Mouse (Mus musculus): ENCODE data around the gene 6030408B16Rik.
A peak's percentile ranks its signal among the peaks of the same experiment; 100 is the strongest.

Gene 6030408B16Rik

DNA sequence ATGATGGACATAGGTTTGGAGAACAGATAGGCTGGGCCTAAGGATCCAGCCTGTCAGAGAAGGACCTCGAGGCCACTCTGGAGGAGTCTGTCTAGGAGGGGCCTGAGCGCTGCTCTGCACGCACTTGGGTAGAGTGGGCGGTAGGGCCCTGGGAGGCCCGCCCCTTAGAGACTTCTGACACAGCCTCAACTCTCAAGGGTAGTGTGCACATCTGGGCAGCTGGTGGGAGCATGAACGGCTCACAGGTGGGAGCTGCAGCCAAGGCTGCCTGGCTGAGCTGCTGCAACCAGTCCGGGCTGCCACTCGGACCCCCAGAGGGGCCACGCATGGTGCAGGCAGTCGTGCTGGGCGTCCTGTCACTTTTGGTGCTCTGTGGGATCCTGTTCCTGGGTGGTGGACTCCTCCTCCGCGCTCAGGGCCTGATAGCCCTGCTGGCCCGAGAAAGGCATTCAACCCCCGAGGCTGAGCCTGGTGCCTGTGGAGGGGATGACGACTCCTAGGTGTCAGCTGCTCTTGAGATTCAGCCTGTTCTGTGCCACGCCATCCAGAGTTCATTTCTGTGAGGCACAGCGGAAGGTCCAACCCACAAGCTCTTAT is at the start of gene 6030408B16Rik:
TSS of gene 6030408B16Rik (plus strand) at position 188 of the 597 bp plus-strand sequence.
- no peak for DNase-seq (ENCODE audit: low spot score)

DNA sequence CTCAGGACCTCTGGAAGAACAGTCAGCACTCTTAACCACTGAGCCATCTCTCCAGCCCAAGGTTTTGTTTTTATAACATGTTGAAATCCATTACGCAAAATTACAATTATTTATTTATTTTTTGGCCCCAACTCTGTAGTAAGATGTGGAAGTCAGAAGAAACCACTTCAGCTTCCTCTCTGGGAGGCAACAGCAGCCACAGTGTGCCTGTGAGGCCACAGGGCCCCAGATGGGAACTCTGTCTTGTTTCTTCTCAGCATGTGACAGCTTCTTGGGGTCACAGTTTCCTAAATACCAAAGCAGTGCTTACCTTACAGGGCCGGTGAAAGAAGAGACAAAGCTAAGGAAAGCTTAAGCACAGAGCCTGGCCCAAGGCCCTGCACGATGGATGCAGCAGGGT is 49.0 kb upstream of the 6030408B16Rik start:
- no peak for DNase-seq (ENCODE audit: low spot score)

DNA sequence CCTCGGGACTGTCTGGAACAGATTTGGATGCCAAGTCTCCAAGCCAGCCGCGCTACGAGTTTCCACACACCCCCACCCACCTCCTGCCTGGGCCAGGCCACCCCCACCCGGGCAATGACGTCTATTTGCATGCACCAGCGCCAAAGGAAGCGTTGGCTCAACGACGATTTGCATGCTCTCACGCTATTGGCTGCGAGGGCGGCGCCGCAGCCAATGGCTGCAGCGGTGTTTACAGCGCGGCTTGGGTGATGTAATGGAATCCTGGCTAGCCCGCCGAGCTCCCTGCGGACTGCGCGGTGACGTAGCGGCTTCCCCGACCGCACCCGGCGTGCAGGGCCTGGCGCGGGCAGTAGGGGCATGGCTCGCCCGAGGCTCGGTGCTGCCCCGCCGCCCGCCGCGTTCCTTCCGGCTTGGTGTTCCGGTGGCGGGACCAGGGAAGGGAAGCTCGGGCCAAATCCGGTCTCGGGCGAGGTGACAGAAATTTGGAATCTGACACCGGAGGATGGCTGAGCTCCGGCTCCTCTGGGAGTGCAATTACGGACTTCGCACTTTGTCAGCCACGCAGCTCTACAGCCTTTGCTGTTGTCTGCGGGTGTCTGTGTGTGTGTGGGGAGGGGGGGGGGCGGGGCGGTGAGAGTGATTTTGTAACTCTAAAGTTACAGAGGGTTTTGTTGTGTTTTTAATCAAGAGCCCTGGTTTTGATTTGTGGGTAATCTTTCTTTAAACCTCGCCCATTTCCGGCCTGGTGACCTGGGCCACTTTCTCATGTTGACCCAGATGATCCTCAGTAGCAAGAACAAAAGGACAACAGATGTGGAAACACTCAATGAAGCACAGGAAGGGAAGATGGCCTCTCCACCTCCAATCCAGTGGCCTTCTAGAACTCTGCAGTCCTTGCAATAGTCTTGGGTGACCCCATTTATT is 46.5 kb upstream of the 6030408B16Rik start:
- DNase-seq (ENCODE audit: low spot score) = peak; percentile 98

DNA sequence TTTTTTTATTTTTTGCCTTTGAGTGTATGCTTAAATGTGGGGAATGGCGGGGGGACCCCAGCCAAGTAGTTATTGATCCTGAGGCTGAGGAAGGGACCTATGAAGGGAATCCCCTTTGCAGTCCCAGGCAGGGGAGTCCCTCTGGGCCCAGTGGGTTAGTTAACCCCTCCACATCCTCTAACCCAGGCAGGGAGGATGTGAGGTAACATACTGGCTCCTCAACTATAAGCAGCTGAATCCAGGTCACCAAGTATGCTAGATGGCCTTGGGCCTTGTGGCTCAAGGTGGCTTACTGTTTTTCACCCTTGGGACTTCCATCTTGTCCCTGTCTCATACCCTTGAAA is 45.9 kb upstream of the 6030408B16Rik start:
- DNase-seq (ENCODE audit: low spot score) = no peak

DNA sequence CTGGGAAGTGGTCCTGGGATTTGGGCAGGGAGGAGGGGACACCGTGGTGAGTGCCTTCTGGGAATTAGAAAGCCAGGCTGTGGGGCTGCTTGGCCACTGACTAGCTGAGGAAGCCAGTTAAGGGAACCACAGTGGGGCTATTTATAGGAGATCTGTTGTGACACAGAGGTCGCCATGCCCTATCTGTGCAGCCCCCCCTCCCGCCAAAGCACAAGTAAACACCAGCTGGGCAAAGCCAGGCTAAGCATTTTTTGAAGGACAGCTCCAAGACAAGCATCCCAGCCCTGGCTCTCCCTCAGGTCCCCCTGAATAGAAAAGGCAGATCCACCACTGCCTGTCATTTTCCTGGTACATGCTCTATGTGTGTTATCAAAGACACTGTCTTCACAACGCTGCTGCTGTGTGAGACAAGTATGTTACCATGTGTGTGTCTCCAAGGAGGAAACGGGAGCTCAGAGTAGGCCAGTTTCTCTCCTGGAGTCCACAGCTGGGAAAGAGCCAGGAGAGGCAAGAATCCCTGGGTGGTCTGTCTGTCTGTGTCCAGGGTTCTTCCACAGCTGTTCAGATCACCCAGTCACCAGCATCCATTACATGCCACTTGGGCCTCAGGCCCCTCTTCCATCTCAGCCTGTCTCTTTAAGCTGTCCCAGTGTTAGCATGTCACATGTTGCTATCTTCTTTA is 44.8 kb upstream of the 6030408B16Rik start:
- no peak for DNase-seq (ENCODE audit: low spot score)

DNA sequence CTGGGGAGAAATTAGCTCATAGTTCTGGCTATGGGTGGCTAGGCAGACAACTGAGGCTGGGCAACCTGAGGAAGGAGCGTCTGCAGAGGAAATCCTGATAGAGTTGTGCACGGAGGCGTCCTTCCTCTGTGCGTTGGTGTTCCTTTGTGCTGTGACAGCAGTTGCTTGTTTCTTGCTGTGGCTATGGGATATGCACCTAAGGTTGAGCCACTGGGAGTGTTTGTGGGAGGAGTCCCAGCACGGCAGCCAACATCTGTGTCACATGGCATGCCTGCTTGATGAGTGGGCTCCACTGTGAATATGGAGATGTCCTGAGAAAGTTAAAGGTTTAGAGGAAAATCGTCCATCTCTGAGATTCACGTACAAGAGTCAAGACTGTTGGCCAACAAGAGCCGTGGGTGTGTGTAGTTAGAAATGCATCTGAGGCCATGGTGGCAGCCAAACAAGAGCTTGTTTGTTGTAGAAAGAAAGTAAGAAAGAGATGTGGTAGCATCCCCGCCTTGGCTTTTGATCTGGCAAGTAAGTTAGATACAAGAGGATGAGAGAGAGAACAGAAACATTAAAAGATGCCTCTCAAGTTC is 42.7 kb upstream of the 6030408B16Rik start:
- no peak for DNase-seq (ENCODE audit: low spot score)

DNA sequence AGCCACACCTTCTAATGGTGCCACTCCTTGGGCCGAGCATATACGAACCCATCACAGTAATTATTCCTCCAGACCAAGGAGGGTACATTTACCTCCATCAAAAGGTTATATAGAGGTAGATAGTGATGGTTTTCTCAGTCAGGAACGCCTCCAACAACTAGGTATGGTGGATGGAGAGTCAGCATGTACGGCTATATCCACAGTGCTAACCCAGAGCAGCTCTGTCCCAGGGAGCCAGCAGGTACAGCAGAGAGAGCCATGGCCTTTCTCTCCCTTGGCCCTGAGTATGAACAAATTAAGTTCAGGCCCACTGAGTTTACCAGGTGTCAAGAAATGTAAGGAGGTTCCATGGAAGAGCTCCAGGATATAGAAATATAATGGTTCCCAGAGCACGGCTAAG is 41.1 kb upstream of the 6030408B16Rik start:
- DNase-seq (ENCODE audit: low spot score) = no peak

DNA sequence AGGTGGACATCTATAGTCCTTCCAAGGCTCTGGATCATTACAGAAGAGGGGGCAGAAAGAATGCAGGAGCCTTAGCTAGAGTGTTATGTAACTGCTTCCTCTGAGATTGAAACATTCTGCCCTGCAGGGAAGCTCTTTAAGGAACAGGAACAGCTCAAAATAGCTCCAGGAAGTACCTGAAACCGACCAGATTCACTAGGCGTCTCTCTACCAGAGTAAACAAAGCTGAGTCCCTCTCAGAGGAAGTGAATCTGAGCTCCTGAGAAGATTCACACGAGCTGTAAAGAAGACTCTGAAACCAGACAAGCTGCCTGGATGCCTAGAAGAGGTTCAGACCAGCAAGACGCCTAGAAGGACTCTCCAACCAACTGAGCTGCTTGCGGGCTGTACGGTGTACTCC is 40.4 kb upstream of the 6030408B16Rik start:
- no peak for DNase-seq (ENCODE audit: low spot score)

DNA sequence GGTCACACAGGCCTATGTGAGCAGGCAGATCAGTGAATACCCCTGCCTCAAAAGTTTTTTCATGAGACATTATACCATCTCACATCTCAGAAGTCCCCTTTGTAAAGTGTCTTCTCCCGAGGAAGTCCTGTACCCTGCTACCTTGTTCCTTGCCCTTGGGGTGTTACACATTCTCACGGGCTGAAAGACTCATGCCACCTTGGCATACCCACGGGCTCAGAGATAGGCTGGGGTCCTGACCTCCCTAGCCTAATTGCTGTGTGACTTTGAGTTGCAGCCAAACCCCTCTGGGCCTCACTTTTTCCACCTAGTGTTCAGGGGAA is 39.5 kb upstream of the 6030408B16Rik start:
- DNase-seq (ENCODE audit: low spot score) = no peak

DNA sequence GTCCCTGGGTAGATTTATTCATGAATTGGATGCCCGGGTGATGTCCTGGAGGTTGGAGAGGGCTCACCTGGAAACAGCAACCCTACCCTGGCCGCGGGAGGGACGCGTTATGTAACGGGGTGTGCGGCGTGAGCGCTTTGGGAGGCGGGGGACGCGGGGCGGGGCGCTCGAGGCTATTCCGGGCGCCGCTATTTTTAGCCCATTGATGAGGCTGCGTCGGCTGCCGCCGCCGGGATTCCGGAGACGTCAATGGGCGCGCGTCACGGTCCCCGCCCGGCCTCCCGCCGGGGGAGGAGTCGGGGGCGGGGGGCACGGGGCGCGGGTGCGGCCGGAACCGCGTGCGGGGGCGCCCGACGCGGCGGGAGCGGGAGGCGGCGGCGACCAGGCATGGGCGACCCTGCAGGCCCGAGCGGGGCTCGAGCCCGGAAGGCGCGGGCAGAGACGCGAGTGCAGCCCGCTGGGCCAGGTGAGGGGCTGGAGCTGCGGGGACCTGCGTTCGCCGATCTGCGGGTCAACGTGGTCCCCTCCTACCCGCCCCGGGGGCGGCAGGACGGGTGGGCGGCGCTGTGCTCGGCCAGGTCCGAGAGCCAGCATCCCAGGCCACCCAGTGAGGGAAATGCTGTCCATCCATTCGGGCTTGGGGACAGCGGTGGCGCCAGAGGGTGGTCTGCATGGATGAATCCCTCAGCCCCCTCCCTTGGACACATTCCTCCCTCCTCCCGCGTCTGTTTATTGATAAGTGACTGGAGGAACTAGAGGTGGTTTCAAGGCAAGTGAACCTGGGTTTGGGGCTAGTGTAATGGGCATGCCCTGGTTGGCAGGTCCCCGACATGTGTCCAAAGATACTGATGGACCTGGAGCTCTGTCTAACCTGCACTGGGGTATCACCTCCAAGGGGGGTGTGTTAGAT is 38.9 kb upstream of the 6030408B16Rik start, which contains the start of gene Nr4a1:
TSS of gene Nr4a1 (plus strand) at position 384 of the 910 bp plus-strand sequence.
- DNase-seq (ENCODE audit: low spot score) = peak; percentile 90

DNA sequence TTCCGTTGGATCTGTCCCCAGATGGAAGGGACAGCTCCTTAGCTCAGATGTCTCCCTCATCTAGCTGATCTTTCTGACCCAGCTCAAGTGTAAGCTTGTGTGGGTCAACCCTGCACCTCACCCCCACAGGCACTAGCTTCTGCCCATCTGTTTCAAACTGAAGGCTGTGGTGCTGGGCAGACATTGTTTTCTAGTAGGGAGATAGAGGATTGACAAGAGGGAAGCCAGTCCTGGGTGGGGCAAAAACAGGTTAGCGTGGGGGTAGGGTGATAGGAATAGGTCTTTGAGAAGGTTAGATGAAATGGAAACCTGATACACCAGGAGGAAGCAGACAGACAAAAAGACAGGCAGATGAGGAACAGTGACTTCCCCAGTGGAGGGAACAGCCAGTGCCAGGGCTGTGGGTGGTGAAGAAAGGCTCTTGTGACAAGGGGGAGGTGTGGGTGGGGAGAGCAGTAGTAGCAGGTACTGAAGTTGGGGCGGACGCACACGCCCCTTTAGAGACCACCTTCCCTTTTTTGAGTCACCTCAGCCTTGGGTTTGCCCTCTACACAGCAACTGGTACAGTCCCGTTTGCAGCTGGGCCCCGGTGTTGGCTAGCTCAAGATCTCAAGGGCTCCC is 37.1 kb upstream of the 6030408B16Rik start:
- peak; percentile 37 for DNase-seq (ENCODE audit: low spot score)

DNA sequence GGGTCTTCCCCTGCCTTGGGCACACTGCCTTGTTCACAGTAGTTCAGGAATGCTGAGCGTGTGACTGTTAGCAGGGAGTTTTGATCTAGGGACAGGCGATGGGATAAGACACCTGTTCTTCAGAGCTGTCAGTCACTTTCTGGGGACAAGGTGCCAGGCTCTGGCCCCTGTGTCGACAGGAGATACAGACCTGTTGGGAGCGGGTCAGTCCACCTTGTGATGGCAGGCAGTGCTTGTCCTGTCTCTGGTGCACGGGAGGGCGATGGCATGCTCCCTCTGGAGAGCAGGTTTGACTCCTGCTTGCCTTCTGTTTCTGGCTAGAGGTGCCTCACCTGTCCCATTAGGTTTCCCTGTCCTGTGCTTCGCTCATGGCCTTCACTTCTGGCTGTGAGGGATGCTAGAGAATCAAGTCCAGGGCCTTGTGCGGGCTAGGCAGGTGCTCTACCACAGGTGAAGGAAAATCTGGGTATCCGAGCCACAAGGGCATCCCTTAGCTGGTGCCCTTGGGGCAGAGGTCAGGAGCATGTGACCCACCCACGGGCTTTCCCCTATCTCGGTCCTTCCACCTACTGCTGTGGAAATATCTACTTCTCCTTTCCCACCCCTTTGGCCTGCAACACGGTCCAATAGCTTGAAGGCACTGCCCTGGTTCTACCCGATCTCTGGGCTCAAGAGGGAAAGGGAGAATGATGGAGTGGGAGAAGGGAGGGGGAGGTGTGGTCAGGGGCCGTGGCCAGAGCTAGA is 36.4 kb upstream of the 6030408B16Rik start:
- DNase-seq (ENCODE audit: low spot score) = peak; percentile 38

DNA sequence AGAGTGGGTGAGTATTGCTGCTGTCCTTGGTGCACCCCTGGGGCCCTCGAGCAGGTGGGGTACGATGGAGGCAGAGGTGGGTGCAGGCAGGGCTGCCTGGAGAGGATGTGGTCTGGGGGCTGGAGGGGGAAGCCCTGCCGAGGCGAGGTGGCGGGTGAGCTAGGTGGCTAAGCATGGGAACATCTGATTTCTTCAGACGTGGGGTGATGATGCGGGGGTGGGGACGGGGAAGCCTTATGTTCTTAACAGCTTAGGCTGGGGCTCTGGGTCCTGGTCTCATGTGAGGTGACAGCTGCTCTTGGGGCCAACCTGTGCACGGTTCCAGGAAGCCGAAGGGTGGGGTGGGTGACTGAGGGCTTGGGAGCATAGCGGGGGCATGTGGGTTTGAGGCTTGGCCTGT is 34.6 kb upstream of the 6030408B16Rik start:
- no peak for DNase-seq (ENCODE audit: low spot score)

DNA sequence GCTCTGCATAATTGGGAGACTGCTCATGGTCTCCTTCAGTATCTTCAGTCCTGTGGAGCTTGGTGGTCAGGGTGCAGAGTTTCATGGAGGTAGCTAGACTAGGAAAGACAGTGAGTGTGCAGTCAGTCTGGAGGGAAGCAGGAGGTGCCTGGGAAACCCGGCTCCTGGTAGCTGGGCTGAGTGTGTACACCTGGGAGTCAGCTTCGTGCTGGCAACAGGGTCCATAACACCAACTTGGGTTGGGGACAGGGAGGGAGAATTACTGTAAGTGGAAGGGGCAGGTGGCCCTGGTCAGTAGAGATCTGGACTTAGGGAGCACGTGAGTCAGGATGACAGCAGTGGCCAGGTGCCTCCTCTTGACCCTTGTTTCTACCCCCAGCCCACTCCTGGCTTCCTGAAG is 33.1 kb upstream of the 6030408B16Rik start:
- no peak for DNase-seq (ENCODE audit: low spot score)

DNA sequence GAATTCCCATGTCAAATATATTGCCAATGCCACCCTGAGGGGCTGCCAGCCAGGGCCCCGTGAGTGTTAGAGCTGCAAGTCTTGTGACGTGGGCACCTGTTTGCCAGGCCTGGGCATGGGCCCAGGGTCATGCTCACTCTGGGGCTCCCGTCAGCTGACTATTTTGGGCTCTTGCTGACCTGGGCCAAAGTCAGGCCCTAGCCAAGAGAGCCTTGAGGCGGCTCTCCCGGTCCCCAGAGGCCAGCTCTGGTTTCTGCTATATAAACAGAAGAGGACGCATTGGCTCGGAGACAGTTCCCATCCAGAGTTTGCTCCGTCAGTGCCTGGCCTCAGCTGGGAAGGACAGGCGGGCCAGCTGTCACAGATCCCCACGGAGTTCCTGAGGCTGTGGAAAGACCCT is 32.6 kb upstream of the 6030408B16Rik start:
- DNase-seq (ENCODE audit: low spot score) = peak; percentile 70

DNA sequence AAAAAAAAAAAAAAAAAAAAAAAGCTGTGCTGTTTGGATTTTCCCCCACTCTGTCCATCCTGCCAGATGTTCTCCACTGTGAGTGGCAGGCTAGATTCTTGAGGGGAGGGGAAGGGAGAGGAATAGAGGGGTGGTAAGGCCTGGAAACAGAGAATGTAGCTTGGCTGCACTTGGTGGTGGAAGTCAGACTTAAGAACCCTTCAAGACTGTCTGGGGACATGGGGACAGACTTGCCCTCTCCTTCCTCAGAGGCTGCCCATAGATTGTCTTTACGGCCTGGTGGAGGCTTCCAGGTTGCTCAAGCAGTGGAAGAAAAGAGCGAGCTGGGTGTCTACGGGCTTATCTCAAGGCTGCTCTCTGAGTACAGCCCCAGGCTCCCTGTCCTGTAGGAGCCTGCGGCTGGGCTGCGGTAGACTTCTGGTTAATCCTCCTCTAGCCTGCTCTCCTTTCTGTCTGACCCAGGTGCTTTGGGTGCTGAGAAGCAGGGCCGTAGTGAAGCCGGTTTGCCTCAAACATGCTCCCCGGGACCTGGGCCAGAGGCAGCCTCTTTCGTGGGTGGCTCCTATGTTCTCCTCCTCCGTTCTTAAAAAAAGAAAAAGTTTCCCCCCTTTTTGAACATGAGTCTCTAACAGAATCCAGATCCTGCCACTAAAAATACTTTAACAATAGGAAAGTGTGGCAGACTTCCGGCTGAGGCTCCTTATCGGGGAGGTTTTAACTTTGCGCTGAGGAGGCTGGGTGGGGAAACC is 32.0 kb upstream of the 6030408B16Rik start:
- DNase-seq (ENCODE audit: low spot score) = no peak

DNA sequence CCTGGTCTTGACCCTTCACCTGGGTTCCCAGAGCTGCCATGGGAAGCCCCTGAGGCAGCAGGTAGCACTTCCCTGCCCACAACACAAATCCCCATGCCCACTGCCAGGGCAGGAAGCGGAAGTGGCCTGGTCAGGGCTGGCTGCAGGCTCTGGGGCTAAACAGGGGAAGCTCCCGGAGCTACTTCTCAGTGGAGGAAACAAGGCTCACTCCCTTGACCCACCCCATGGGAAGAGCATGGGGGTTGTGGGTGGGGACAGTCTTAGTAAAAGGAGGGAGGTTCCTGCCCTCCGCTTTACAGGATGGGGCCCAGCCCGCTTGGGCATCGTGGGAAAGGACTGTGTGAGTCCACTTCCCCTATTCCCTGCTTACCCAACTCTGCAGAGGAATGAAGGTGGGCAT is 30.5 kb upstream of the 6030408B16Rik start:
- DNase-seq (ENCODE audit: low spot score) = peak; percentile 72

DNA sequence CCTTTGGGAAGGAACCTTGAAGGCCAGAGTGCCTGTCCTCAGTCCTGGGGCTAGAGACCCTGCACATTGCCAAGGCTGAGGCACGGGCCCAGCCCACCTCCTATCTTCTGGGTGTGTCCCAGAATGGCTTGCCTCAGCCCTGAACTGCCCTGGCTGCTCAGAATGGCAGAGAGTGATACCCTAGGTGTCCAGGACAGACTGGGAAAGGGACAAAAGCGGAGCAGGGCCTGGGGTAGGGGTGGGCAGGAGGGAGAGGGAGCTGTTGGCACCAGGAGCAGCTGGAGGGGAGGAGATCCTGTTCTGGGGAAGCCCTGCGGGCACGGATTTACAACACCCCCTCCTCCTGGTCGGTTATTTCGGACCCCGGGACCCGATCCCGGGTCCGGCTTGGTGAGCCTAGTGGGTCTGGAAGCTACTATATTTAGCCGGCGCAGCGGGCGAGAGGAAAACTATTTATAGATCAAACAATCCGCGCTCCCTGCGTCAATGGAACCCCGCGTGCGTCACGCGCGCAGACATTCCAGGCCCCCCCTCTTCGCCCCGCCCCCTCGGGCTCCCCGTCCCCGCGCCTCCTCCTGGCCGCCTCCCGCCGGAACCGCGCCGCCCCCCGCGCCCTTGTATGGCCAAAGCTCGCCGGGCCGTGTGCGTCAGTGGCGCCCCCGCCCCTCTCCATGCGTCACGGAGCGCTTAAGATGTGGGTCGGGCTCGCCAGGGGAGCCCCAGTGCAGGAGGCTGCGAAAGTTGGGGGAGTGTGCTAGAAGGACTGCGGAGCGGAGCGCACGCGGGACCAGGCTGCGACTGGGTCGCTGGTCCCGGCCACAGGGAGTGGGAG is 26.7 kb upstream of the 6030408B16Rik start:
- DNase-seq (ENCODE audit: low spot score) = peak; percentile 96

Measured in lung, postnatal 25 days (tissue).